ENCODE assay signal across 8 mouse cellular contexts in genomic region chr5:123150641-123151040, GRCm38 (mm10). TPM values are rescaled to one million over a fixed set of nuclear protein-coding genes. Genes with fewer than 3 reads are reported as not detected.
DNase-seq lines count a peak whose midpoint lies in the region; ATAC-seq and TF ChIP-seq lines count a peak whose summit lies in the region.

No protein-coding gene starts in this region.

- H3K27me3 ChIP-seq in neural tube, embryonic 11.5 days (ENCODE audit: control insufficient read depth, insufficient read depth, low read length): no peaks in the 10 kb centered on the region
- H3K27me3 ChIP-seq in erythroblast, embryonic 14.5 days (ENCODE audit: control insufficient read depth): no peaks in the 10 kb centered on the region
- H3K27me3 ChIP-seq in limb, embryonic 14.5 days (ENCODE audit: control insufficient read depth, insufficient read depth, low read length): no peaks in the 10 kb centered on the region

- TF ChIP-seq POLR2A in limb, embryonic 14.5 days (IDR thresholded peaks at IDR 0.05; ENCODE audit: borderline replicate concordance, extremely low read depth, insufficient read depth, insufficient read length): no peak

- H3K36me3 ChIP-seq in neural tube, embryonic 11.5 days (ENCODE audit: control insufficient read depth, insufficient read depth, low read length): peaks cover 37% of the 10 kb centered on the region
- H3K36me3 ChIP-seq in erythroblast, embryonic 14.5 days (ENCODE audit: control insufficient read depth): peaks cover 97% of the 10 kb centered on the region
- peaks cover 86% of the 10 kb centered on the region for H3K36me3 ChIP-seq in limb, embryonic 14.5 days (ENCODE audit: control insufficient read depth, insufficient read depth, low read length)

- peaks cover 25% of the 10 kb centered on the region for H3K4me1 ChIP-seq in neural tube, embryonic 11.5 days (ENCODE audit: control insufficient read depth, insufficient read depth, low read length)
- peaks cover 72% of the 10 kb centered on the region for H3K4me1 ChIP-seq in erythroblast, embryonic 14.5 days (ENCODE audit: control insufficient read depth)
- peaks cover 27% of the 10 kb centered on the region for H3K4me1 ChIP-seq in limb, embryonic 14.5 days (ENCODE audit: control insufficient read depth, insufficient read depth, low read length)

- H3K27ac ChIP-seq in neural tube, embryonic 11.5 days (ENCODE audit: low read depth, low read length): no peak overlapping the region
- no peak overlapping the region for H3K27ac ChIP-seq in limb, embryonic 14.5 days (replicated peaks; ENCODE audit: low read depth, low read length)

- H3K9me3 ChIP-seq in neural tube, embryonic 11.5 days (ENCODE audit: control insufficient read depth, low read length): no peaks in the 10 kb centered on the region
- no peaks in the 10 kb centered on the region for H3K9me3 ChIP-seq in erythroblast, embryonic 14.5 days (ENCODE audit: control insufficient read depth, low read length)
- no peaks in the 10 kb centered on the region for H3K9me3 ChIP-seq in limb, embryonic 14.5 days (ENCODE audit: control insufficient read depth, low read length)

- no peak overlapping the region for H3K9ac ChIP-seq in neural tube, embryonic 11.5 days (ENCODE audit: low read length)
- H3K9ac ChIP-seq in limb, embryonic 14.5 days (ENCODE audit: low read depth, low read length, severe bottlenecking): peak overlapping the region; percentile 38; the same call in 1 of the 2 replicates

- DNase-seq in neural tube, embryonic 11.5 days (ENCODE audit: low spot score): no peak
- DNase-seq in neural tube, embryonic 10.5 days (ENCODE audit: extremely low spot score, low spot score): no peak
- DNase-seq in limb, embryonic 14.5 days (ENCODE audit: low spot score): no peak
- peak; percentile 76 for DNase-seq in natural killer cell, adult 2 months (ENCODE audit: low spot score in 2 of 2)
- no peak for DNase-seq in ovary, adult 18-20 months (ENCODE audit: low spot score)
- no peak for DNase-seq in layer of hippocampus, adult 11-12 months (ENCODE audit: low spot score)
- DNase-seq in right cerebral cortex, adult 18-20 months: no peak

- no peak for ATAC-seq in neural tube, embryonic 11.5 days (ENCODE audit: insufficient read depth, low FRiP score, low TSS enrichment)
- no peak for ATAC-seq in limb, embryonic 14.5 days (ENCODE audit: low FRiP score, low read depth)

- H3K4me3 ChIP-seq in neural tube, embryonic 11.5 days (ENCODE audit: low read depth, low read length): no peak overlapping the region
- H3K4me3 ChIP-seq in erythroblast, embryonic 14.5 days (replicated peaks): peak overlapping the region; percentile 68
- H3K4me3 ChIP-seq in limb, embryonic 14.5 days (replicated peaks; ENCODE audit: low read length): peak overlapping the region; percentile 35

- H3K4me2 ChIP-seq in neural tube, embryonic 11.5 days (ENCODE audit: low read depth): peak overlapping the region; percentile 25
- peak overlapping the region; percentile 50 for H3K4me2 ChIP-seq in limb, embryonic 14.5 days (replicated peaks; ENCODE audit: low read depth, low read length, severe bottlenecking)

- WGBS in neural tube, embryonic 11.5 days: 45% methylated on average over 7 of the region's 7 CpGs
- 30% methylated on average over 7 of the region's 7 CpGs for WGBS in limb, embryonic 14.5 days

RNA-seq across cellular contexts. Expression of gene Setd1b, which starts 8.6 kb away (rescaled TPM):
- polyA plus RNA-seq in neural tube, embryonic 11.5 days (2014; fragmentation: Nextera tagmentation; extraction: Ambion mirVana): 10.9 and 12.2 TPM in 2 replicates
- polyA plus RNA-seq in erythroblast, embryonic 14.5 days (2012): 3.3 and 3.9 TPM in 2 replicates
- polyA plus RNA-seq in limb, embryonic 14.5 days (2012; rRNA removed): 15.0 and 17.5 TPM in 2 replicates
- polyA plus RNA-seq in limb, embryonic 14.5 days (2014; fragmentation: Nextera tagmentation; extraction: Ambion mirVana): 11.7 and 13.2 TPM in 2 replicates

RNA-seq across cellular contexts. Expression of gene Rhof, which starts 18.1 kb away (rescaled TPM):
- polyA plus RNA-seq in neural tube, embryonic 11.5 days (2014; fragmentation: Nextera tagmentation; extraction: Ambion mirVana): 1.6 and 2.6 TPM in 2 replicates
- 0.38 and 0.52 TPM in 2 replicates for polyA plus RNA-seq in erythroblast, embryonic 14.5 days (2012)
- polyA plus RNA-seq in limb, embryonic 14.5 days (2012; rRNA removed): 5.8 and 6.6 TPM in 2 replicates
- 3.9 and 4.9 TPM in 2 replicates for polyA plus RNA-seq in limb, embryonic 14.5 days (2014; fragmentation: Nextera tagmentation; extraction: Ambion mirVana)

RNA-seq across cellular contexts. Expression of gene Psmd9, which starts 18.6 kb away (rescaled TPM):
- 68.3 and 69.0 TPM in 2 replicates for polyA plus RNA-seq in neural tube, embryonic 11.5 days (2014; fragmentation: Nextera tagmentation; extraction: Ambion mirVana)
- polyA plus RNA-seq in erythroblast, embryonic 14.5 days (2012): 27.7 and 28.4 TPM in 2 replicates
- 44.0 and 47.0 TPM in 2 replicates for polyA plus RNA-seq in limb, embryonic 14.5 days (2012; rRNA removed)
- 61.1 and 65.1 TPM in 2 replicates for polyA plus RNA-seq in limb, embryonic 14.5 days (2014; fragmentation: Nextera tagmentation; extraction: Ambion mirVana)

RNA-seq across cellular contexts. Expression of gene Hpd, which starts 31.9 kb away (rescaled TPM):
- polyA plus RNA-seq in neural tube, embryonic 11.5 days (2014; fragmentation: Nextera tagmentation; extraction: Ambion mirVana): not detected in 2 replicates
- polyA plus RNA-seq in erythroblast, embryonic 14.5 days (2012): not detected in 2 replicates
- polyA plus RNA-seq in limb, embryonic 14.5 days (2012; rRNA removed): not detected in 2 replicates
- polyA plus RNA-seq in limb, embryonic 14.5 days (2014; fragmentation: Nextera tagmentation; extraction: Ambion mirVana): not detected in 2 replicates

Comparison
In these comparisons a context has a peak if more than half of its experiments do, and no peak if none do; other contexts are left out.
1. DNase-seq: peak in natural killer cell, adult 2 months (2 of 2); none in neural tube, embryonic 11.5 days (single experiment), neural tube, embryonic 10.5 days (single experiment), limb, embryonic 14.5 days (single experiment), ovary, adult 18-20 months (single experiment), layer of hippocampus, adult 11-12 months (single experiment) and right cerebral cortex, adult 18-20 months (single experiment).